Mouse (Mus musculus) cerebellum, postnatal 10 days (tissue): Measurements from ENCODE around the gene Dagla.

Experiments used
- DNase-seq, 2 experiments: peaks; one replicate each; pipeline ENCODE4 v3.0.0; 2021; ENCODE audit warnings: mixed read lengths in 2 of 2

Dagla gene

GRCm38 (mm10) chr19:10304810-10305544, at the start of gene Dagla:
Gene Dagla, minus strand, starts transcription at chr19:10304877.
- peak; percentile 92 to 93 for DNase-seq

GRCm38 (mm10) chr19:10352218-10352617, 47.5 kb upstream of the Dagla start:
- no peak for DNase-seq

- no peak for DNase-seq
Measured at GRCm38 (mm10) chr19:10347628-10348273, 43.1 kb upstream of the Dagla start.

- DNase-seq, result peak in 1 of 2 experiments; percentile 12
Measured at GRCm38 (mm10) chr19:10345696-10346095, 41.0 kb upstream of the Dagla start.

- no peak for DNase-seq
Measured at GRCm38 (mm10) chr19:10343866-10344265, 39.2 kb upstream of the Dagla start.

GRCm38 (mm10) chr19:10341817-10342439, 37.3 kb upstream of the Dagla start:
- peak; percentile 85 to 89 for DNase-seq

- peak; percentile 89 to 94 for DNase-seq
Measured at GRCm38 (mm10) chr19:10341152-10341551, 36.5 kb upstream of the Dagla start.

- no peak for DNase-seq
Measured at GRCm38 (mm10) chr19:10340661-10341060, 36.0 kb upstream of the Dagla start.

- DNase-seq, result peak in 1 of 2 experiments; percentile 16
Measured at GRCm38 (mm10) chr19:10339271-10339670, 34.6 kb upstream of the Dagla start.

- no peak for DNase-seq
Measured at GRCm38 (mm10) chr19:10338724-10339123, 34.0 kb upstream of the Dagla start.

GRCm38 (mm10) chr19:10334467-10334866, 29.8 kb upstream of the Dagla start:
- DNase-seq, result no peak

GRCm38 (mm10) chr19:10333545-10334252, 29.0 kb upstream of the Dagla start:
- DNase-seq, result peak; percentile 83 to 89

GRCm38 (mm10) chr19:10331706-10332105, 27.0 kb upstream of the Dagla start:
- DNase-seq, result no peak

GRCm38 (mm10) chr19:10329033-10329432, 24.4 kb upstream of the Dagla start:
- DNase-seq, result no peak

GRCm38 (mm10) chr19:10326609-10327008, 21.9 kb upstream of the Dagla start:
- peak; percentile 34 to 49 for DNase-seq

GRCm38 (mm10) chr19:10323860-10324259, 19.2 kb upstream of the Dagla start:
- DNase-seq, result no peak

GRCm38 (mm10) chr19:10323362-10323837, 18.7 kb upstream of the Dagla start:
- peak; percentile 43 to 48 for DNase-seq

GRCm38 (mm10) chr19:10317795-10318194, 13.1 kb upstream of the Dagla start:
- no peak for DNase-seq

GRCm38 (mm10) chr19:10317358-10317757, 12.7 kb upstream of the Dagla start:
- no peak for DNase-seq

- no peak for DNase-seq
Measured at GRCm38 (mm10) chr19:10316956-10317355, 12.3 kb upstream of the Dagla start.

- DNase-seq, result no peak
Measured at GRCm38 (mm10) chr19:10312072-10312471, 7.4 kb upstream of the Dagla start.

GRCm38 (mm10) chr19:10308990-10309389, 4.3 kb upstream of the Dagla start:
- DNase-seq, result no peak

GRCm38 (mm10) chr19:10307941-10308340, 3.3 kb upstream of the Dagla start:
- no peak for DNase-seq
